Mouse (Mus musculus) lung, postnatal 0 days (tissue): ENCODE measurements at regions not wholly inside any gene's neighbourhood (a gene's known extent, or its start where the extent isn't known, plus 50 kb on each side); places are given as distances from the start of the nearest gene placed in this dataset.

Experiments used
- CTCF ChIP-seq: IDR thresholded peaks from 2 replicates; pipeline ENCODE4 v1.5.1; 2016; ENCODE audit warnings: antibody characterized with exemption, mild to moderate bottlenecking
- EP300 ChIP-seq: IDR thresholded peaks from 2 replicates; pipeline ENCODE4 v1.6.1; 2016; ENCODE audit warnings: antibody characterized with exemption, mild to moderate bottlenecking, control low read depth

GRCm38 (mm10) chr11:56215706-56216105 is 174.9 kb upstream of the Nmur2 start:
- TF ChIP-seq CTCF (no peak), EP300 (no peak)
